Mouse (Mus musculus) cerebellum, adult 2 months (tissue): Measurements from ENCODE around the gene Cfap299. TPM values are rescaled to one million over a fixed set of nuclear protein-coding genes. Genes with fewer than 3 reads are reported as not detected.

ENCODE experiments used
- DNase-seq, 2 experiments: peaks; one replicate each; pipeline ENCODE4 v3.0.0; 2021
- H3K27ac ChIP-seq: fragments of 200-500 bp; 2 replicates; pipeline ENCODE4 v1.5.1; 2012; ENCODE audit warnings: low read length, control low read depth, inconsistent platforms; ENCODE audit not compliant: insufficient read depth
- H3K27me3 ChIP-seq: fragments of 200-500 bp; 2 replicates; pipeline ENCODE4 v1.6.1; 2012; ENCODE audit warnings: inconsistent platforms, mild to moderate bottlenecking, low read length, moderate library complexity; ENCODE audit not compliant: control insufficient read depth, insufficient read depth
- H3K4me1 ChIP-seq: fragments of 200-500 bp; 2 replicates; pipeline ENCODE4 v1.6.1; 2011; ENCODE audit warnings: low read length; ENCODE audit not compliant: control insufficient read depth, insufficient read depth
- H3K4me3 ChIP-seq: fragments of 200-500 bp; replicated peaks from 2 replicates; pipeline ENCODE3; 2011; ENCODE audit warnings: mild to moderate bottlenecking, low read depth, low read length, control low read depth; ENCODE audit not compliant: insufficient read depth
- CTCF ChIP-seq: fragments of 200-500 bp; IDR thresholded peaks from 2 replicates; pipeline ENCODE4 v1.5.1; 2011; ENCODE audit warnings: low read depth, mild to moderate bottlenecking, control low read depth, low read length, moderate library complexity, borderline replicate concordance; ENCODE audit not compliant: insufficient read depth
- POLR2A ChIP-seq: fragments of 200-500 bp; IDR thresholded peaks from 2 replicates; pipeline ENCODE4 v1.6.1; 2011; ENCODE audit warnings: low read length, control low read depth, borderline replicate concordance; ENCODE audit not compliant: insufficient read depth
- WGBS: fragments of 180-500 bp; shearing (Covaris S2); methylation state at CpG from one replicate; pipeline ENCODE4 v1.1.7; 2018; 5-methylcytosine and 5-hydroxymethylcytosine counted together
- polyA plus RNA-seq: library from polyadenylated mRNA; depleted of rRNA; stranded (reverse); fragments of >200 nt; gene quantifications from 2 replicates; pipeline ENCODE4 v1.2.3, GENCODE M21; 2012

Gene Cfap299
- polyA plus RNA-seq, 1 experiment: 0.85 TPM

DNA sequence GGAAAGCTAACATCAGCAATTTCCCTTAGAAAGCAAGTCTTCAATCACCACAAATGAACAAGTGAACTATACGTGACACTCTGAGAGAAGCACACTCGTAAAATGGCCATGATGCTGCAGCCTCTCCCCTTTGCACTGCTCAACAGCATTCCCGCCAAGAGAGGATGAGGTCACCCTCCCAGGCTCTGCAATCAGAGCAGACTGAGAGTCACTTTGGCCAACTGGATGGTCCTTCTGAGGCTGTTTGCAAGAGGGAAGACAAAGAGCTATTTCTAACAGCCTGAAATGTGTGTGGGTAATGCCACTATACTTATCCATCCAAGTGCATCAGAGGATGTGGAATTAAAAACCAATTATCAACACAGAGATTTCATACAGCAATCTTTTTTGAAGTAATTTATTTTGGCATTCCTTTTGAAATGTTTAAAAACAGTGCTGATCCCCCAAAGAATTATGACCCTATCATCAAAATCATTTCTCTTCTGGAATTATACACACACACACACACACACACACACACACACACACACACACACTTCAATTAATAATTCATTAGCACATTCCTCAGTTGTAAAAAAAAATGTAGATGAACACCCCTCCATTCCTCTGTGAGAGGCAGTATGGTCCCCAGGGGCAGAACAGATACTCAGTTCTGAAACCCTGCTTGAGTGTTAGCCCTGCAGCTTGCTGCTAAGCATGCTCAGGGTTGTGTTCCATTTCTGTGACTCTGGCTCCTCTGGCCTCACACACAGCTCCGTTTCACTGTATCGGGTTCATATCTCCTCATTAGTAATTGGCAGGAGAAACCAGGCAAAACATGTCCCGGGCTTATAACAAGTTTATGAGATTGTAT lies 403.3 kb downstream of the Cfap299 start:
- no peak for DNase-seq
- no peaks in the 10 kb centered on the region for H3K27me3 ChIP-seq
- 66% methylated on average over 6 of the region's 6 CpGs for WGBS
- H3K4me1 ChIP-seq: no peaks in the 10 kb centered on the region
- H3K4me3 ChIP-seq: no peak overlapping the region
- no peak overlapping the region for H3K27ac ChIP-seq
- TF ChIP-seq CTCF: no peak
- TF ChIP-seq POLR2A: no peak

DNA sequence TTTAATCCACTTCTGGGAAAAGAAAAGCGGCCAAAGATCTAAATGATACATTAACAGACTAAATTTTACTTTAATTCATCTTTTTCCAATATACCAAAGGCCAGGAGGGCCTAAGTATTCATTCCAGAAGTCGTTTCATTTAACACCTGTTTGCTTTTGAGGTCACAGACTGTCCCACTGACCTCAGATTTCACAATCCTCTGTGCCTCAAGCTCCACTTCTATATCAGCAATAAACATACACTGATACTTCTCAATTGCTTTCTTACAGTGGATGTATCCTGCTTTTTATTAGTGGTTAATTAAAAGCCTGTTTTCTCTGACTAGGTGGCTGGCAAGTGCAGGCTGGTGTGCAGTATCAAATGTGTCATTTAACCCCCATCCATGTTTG lies 403.9 kb downstream of the Cfap299 start:
- Histone ChIP-seq H3K4me1 (no peaks in the 10 kb centered on the region), H3K4me3 (no peak overlapping the region), H3K27ac (no peak overlapping the region), H3K27me3 (no peaks in the 10 kb centered on the region)
- 70% methylated on average over 2 of the region's 2 CpGs for WGBS
- DNase-seq: no peak
- TF ChIP-seq POLR2A (no peak), CTCF (no peak)

DNA sequence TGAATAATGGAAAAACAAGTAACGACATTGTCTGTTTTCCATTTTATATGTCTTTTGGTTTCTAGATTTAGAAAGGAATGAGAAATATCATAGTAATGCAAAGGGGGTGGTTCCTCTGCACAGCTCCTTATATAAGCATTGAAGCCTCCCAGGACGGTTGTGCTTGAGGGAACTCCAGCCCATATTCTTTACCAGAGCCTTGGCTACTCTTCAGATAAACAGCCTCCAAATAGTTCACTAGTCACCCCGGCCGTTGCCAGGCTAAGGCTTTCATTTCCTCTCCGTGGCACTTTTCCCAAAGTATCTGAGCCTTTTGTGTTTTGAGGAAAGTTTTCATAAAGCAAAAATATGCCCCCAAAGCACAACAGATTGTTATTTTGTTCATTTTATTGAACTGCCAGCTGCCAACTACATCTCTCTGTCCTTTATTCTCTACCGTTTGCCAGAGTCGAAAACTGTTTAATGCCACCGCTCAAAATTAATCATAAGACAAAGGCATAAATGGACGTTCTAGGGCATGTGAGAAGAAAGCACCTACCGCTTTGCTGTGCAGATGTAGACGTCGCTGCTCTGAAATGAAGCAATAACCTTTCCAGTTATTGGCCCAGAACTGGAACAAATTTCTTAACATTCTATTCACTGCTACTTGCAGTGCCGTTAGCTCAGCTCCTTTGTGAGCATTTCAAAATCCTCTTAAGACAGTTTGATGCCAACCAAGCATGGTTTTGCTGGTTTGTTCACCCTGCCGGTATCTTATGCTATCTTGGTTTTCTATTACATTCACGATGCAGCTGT lies 433.0 kb downstream of the Cfap299 start:
- TF ChIP-seq POLR2A (no peak), CTCF (no peak)
- Histone ChIP-seq H3K27me3 (no peaks in the 10 kb centered on the region), H3K27ac (no peak overlapping the region), H3K4me1 (no peaks in the 10 kb centered on the region), H3K4me3 (no peak overlapping the region)
- 36% methylated on average over 15 of the region's 15 CpGs for WGBS
- DNase-seq: no peak

DNA sequence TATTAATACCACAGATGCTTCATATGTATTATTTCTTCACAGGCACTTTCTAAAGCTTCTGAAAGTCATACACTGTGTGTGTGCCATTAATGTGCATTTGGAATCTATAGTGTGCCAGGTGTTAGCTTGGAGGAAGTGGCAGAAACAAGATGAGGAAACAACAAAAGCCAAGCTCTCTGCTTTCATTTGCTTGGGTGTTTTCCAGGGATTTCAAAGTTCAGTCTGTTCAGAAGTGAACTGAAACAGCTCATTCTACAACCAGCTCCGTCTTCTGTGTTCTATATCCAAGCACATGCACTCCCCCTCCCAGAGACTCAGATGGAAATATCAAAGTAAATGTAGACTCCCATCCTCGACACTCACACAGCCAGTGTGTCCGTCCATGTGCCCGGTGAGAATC lies 449.5 kb downstream of the Cfap299 start:
- WGBS: 74% methylated on average over 4 of the region's 4 CpGs
- no peaks in the 10 kb centered on the region for H3K27me3 ChIP-seq
- TF ChIP-seq CTCF: no peak
- H3K4me3 ChIP-seq: no peak overlapping the region
- no peak overlapping the region for H3K27ac ChIP-seq
- H3K4me1 ChIP-seq: no peaks in the 10 kb centered on the region
- DNase-seq: no peak

DNA sequence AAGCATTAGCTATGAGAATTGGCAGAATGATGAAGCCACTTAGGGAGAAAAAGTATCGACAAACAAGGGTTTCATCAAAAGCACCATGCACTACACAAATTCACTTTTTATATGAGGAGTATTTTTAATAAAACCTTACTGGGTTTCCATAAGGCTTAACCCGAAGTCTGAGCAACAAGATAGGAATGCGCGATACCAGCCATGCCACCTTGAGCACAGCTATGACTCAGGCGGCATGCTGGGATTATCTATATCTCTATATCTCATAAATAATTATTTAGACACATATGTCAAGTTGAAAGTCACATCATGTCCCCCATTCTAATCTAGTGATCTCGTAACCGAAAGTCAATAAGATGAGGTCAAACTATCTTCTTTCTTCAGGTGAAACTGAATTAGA lies 453.0 kb downstream of the Cfap299 start:
- H3K27me3 ChIP-seq: no peaks in the 10 kb centered on the region
- no peak overlapping the region for H3K4me3 ChIP-seq
- no peak overlapping the region for H3K27ac ChIP-seq
- TF ChIP-seq CTCF (no peak), POLR2A (no peak)
- no peaks in the 10 kb centered on the region for H3K4me1 ChIP-seq
- DNase-seq: no peak
- 96% methylated on average over 7 of the region's 7 CpGs for WGBS

DNA sequence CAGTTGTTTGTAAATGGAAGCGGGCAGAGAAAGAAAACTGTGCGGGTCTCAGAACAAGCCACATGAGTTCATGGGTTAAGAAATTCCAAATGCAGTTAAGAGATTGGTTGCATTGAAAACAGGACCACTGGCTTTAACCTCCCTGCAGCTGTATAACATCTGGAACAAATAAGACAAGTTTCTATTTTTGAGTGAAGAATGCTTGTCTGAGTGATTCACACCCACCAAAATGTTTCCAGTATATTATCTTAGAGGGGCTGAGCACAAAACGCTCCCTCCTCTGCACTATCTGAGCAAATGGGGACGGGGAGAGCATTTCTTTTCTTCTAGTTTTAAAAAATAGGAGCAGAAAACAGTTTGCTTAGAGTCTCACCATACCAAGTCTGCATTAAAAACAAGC lies 458.6 kb downstream of the Cfap299 start:
- Histone ChIP-seq H3K27ac (no peak overlapping the region), H3K27me3 (no peaks in the 10 kb centered on the region; the same call in 1 of the 2 replicates), H3K4me1 (no peaks in the 10 kb centered on the region; the same call in 1 of the 2 replicates), H3K4me3 (no peak overlapping the region)
- TF ChIP-seq CTCF (no peak), POLR2A (no peak)
- WGBS: 86% methylated on average over 4 of the region's 4 CpGs
- no peak for DNase-seq

DNA sequence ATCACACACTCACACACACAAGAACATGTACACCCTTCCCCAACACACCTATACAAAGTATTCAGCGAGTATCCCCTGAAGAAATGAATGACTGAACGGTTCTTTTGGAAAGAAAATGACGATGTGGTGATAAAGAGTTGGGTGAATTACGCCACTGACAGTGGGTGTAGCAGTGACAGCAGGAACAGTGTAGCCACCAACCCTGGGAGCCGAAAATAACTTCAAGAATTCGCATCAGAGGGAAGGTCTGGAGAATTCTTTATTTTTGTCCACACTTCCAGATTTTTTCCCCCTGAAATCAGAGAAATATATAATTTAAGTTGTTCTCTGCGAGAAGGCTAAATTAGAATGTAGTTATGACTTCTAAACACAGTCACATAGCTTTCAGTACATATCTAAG lies 459.5 kb downstream of the Cfap299 start:
- Histone ChIP-seq H3K4me1 (no peaks in the 10 kb centered on the region; the same call in 1 of the 2 replicates), H3K4me3 (no peak overlapping the region), H3K27ac (no peak overlapping the region), H3K27me3 (no peaks in the 10 kb centered on the region; the same call in 1 of the 2 replicates)
- TF ChIP-seq POLR2A: no peak
- no peak for TF ChIP-seq CTCF
- no peak for DNase-seq
- 90% methylated on average over 7 of the region's 7 CpGs for WGBS
